Mouse (Mus musculus): Measurements from ENCODE around the gene Nrip2. TPM values are rescaled to one million over a fixed set of nuclear protein-coding genes. Genes with fewer than 3 reads are reported as not detected.

The Nrip2 gene
- total RNA-seq, 2 experiments from 2014 or later = not detected

DNA sequence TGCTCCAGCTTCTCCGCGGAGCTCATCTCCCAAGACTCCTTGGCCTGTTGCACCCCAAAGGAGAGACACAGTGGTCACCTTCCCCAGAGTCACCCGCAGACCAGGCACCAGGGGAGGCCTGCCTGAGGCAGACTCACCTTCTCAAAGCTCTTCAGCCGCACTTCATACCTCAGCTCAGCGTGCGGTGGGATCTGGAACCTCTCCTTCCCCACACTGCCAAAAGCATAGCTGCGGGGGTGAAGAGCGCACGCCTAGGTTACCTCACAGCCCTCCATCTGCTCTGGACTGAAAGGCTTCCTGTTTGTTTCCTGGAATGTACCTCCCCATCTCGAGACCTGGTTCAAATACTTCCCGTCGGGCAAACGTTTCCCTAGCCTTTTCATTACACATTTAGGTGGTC is 34.5 kb downstream of the Nrip2 start:
- ATAC-seq (replicated peaks; ENCODE audit: low FRiP score, low TSS enrichment, poor library complexity, severe bottlenecking) = no peak

DNA sequence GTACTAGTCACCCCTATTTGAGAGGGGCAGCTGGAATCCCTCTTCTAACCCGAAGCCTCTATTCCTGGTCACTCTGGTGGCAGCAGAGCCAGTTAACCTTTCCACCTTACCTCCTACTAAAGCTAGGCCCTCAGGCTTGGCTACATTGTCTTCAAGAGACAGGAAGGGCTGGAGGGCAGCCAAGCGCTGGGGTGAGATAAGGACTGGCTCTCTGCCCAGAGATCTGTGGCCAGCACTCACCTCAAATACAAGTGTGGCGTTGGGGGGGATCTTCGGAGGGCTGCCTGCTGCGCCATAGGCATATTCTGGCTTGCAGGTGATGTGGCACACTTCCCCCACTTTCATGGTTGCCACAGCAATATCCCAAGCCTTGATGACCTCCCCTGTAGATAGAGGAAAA is 36.4 kb downstream of the Nrip2 start:
- peak; percentile 48 for ATAC-seq (replicated peaks; ENCODE audit: low FRiP score, low TSS enrichment, poor library complexity, severe bottlenecking)

DNA sequence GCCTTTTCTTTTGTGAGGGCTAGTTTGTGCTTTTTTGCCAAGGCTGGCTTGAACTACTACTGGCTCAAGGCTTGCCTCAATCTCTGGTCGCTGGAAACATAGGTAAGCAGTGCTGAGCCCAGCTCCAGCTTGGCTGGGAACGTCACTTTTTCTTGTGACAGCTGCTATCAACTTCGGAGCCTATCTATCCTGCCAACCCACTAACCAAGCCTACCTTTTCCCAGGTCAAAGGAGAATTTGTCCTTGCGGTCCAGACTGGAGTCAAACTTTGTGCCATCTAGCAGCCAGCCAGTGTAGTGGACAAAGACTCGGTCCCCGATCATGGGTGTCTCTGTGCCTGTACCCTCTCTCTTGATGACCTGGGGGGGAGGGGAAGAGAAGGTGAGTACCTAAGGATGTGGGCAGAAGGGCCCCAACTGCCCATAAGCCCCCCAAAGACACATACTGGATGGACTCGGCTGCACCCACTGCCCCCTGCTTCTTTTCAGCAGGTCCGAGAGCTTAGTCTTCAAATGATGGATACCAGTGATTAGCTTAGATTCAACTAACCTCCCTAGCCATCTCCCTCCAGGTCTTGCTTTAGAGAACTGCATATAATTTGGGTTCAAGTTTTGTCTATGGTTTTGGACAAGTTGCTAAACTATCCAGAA is 37.4 kb downstream of the Nrip2 start:
- ATAC-seq (replicated peaks; ENCODE audit: low FRiP score, low TSS enrichment, poor library complexity, severe bottlenecking) = no peak

DNA sequence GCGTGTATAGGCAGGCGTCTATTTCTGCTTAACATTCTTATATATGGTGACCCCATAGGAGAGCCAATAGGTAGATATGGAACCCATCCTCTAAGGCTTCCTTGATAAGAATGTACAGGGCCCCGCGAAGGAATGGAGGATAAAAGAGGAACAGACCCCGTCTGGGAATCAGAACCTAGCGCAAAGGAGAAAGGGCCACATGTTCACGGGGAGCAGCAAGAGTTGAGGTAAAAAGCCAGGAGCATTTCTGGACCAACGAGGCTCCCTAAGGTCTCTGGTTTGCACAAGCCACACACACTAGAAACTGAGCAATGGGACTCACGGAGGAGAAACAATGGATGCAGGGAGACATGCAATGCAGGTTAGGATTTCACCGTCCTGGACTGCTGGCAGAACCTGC is 38.2 kb downstream of the Nrip2 start:
- ATAC-seq (replicated peaks; ENCODE audit: low FRiP score, low TSS enrichment, poor library complexity, severe bottlenecking) = no peak

DNA sequence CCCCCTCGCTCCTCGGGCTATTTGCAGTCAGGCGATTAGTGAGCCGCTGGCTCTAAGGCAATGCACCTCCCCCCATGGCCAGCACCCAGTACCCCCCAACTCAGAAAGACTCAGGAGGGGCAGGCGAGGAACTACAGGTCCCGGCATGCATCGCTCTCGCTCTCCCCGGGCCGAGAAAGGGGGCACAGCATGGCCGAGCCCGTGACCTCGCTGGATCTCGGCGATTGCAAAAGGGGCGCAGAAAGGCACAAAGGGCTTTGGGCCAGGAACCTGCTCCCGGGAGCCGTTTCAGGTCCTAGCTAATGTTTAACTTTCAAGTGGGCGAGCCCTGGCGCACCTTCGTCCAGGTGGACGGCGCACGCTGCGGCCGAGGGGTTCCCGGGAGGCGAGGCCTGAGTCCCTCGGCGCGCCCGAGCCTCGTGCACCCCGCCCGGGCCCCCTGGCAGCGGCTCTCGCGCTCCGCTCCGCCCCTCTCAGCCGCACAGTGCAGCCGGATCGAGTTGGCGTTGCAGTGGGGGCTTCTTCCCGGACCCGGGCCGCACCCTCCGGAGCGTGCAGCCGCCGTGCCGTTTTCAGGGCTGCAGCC is 38.7 kb downstream of the Nrip2 start:
- ATAC-seq (replicated peaks; ENCODE audit: low FRiP score, low TSS enrichment, poor library complexity, severe bottlenecking) = peak; percentile 26; the same call in 1 of the 2 replicates

DNA sequence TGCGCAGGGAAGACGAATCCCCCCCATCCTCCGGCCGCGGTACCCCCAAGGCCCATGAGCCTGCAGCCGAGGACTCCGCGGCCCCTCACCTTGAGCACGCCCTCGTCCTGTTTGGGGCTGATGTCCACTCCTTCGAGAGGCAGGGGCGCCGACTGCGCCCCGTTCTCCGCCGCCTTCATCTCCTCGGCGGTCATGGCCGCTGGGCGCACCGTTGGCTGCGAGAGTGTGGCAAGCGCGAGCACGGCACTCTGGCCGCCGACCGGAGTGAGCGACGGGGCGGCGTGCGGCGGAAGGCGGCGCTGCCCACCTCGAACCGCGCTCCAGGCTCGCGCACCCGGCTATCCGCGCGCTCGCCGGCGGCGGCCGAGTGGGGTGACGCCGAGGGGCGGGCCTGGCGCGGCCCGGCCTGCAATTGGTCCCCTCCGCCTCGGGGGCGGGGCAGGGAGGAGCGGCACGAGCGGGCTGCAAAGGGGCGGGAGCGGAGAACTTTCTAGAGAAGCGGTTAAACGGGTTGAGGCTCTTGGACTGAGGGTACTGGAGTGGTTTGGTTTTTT is 39.3 kb downstream of the Nrip2 start, which contains the start of gene Fkbp4:
Fkbp4 (minus strand) TSS at position 361 of the 554 bp plus-strand sequence.
- peak; percentile 69 for ATAC-seq (replicated peaks; ENCODE audit: low FRiP score, low TSS enrichment, poor library complexity, severe bottlenecking)

DNA sequence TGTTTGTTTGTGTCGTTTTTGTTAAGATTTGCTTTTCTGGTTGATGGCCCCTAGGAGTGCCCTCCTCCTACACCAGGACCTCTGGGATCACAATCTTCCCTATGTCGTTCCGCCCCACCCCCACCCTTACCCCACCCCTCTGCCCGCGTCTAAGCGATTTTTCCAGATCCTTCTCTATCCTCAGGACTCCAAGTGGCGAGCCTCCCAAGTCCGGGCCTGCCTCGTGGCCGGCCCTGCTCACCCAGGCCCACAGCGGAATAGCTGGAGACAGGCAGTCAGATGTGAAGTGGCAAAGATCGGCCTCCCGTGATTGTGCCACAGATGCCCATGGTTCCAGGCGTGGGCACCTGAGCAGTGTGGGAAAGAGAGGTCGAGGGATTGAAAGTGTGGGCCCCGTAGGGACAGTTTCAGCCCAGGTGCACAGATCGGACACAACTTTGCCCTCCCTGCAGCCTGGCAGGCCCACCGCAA is 39.8 kb downstream of the Nrip2 start:
- no peak for ATAC-seq (replicated peaks; ENCODE audit: low FRiP score, low TSS enrichment, poor library complexity, severe bottlenecking)

DNA sequence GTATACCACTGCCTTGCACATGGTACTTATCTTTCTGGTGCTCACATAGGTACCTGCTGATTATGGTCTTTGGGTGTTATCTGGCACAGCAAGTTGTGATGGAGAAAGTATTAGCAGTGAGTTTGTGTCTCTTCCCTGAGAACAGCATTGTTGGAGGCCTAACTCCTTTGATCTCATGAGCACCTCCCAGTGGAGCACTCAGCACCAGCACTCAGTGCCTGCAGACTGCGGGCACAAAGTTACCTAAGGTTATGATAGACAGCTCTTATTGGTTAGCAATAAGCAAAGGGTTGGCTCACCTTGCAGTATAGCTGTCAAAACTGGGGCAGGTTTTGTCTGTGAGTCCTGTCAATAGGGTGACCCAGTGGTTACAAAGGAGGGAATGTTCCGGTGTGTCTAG is 41.1 kb downstream of the Nrip2 start:
- ATAC-seq (replicated peaks; ENCODE audit: low FRiP score, low TSS enrichment, poor library complexity, severe bottlenecking) = peak; percentile 38

DNA sequence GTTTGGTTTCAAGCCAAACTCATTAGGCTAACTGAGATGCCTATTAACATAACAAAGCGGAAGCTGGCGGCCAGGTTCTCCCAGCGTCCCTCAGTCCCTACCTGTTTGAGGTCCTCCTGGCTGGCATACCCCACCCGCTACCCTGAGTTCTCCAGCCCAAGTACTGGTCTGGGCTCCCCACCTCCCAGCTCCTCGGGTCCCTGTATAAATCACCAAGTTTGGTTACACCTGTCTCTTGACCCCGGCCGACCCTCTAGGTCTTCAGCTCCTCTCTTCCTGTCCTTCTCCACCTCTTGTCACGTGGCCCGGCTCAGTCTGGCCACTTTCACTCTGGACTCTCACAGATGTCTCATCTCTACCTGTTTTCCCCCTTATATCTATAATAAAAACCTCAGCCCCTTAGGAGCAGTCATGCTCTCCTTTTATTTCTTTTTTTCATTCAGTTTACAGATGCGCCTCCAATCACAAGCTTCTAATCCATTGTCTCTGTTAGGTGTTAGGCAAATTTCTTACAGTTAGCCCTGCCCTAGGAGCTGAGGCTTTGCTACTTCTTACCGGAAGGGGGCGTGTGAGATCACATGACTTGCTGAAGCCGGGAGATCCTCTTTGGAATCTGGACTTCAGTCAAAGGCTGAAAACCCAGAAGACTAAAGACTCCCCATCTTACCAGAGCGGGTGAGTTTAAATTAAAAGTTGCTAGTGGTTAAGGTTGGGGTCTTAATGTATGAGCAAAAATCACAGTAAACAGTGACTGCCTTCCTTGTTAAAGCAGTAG is 46.9 kb downstream of the Nrip2 start:
- peak; percentile 83 for ATAC-seq (replicated peaks; ENCODE audit: low FRiP score, low TSS enrichment, poor library complexity, severe bottlenecking)

DNA sequence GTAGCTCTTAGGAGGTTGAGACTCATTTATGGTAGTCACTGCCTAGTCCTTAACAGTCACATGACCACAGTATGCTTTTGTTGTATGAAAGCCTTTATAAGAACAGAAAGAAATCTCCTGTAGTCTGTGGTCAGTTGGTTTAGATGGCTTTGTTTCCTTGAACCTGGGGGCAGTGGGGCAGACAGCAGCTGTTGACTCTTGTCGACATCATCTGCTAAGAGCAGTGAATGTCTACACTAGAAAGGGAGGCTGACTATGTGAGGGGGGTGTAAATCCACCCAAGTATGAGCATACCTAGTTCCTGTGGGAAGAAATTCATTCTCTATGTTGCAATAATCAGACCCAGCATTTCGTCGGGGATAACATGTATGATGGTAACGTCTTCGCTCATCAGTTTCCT is 48.0 kb downstream of the Nrip2 start:
- no peak for ATAC-seq (replicated peaks; ENCODE audit: low FRiP score, low TSS enrichment, poor library complexity, severe bottlenecking)

DNA sequence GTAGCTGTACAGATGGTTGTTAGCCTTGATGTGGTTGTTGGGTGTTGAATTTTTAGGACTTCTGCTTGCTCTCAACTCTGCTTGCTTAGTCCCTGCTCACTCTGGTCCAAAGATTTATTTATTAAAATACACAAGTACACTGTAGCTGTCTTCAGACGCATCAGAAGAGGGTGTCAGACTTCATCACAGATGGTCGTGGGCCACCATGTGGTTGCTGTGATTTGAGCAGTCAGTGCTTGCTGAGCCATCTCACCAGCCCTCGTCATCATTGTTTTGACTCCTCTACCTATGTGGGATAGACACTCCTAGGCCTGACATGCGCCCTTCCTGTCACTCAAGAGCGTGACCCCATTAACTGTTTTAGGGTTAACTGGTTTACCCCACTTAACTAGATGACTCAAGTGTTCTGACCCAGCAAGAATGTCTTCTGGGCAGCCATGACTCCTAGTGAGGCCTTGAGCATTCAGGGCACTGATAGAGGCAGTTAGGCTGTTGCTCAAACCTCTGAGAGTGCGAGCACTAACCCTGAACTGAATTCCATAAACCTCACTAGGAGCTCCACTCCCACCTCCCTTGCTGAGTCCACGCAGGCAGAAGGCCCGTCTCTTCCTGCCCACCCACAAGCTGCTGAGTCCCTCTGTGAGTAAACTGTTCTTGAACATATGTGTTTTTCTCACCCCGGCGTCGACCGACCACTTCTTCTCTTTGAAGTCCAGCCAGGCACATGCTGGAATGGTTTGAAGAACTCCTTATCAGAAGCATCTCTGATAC is 56.9 kb downstream of the Nrip2 start:
- ATAC-seq (replicated peaks; ENCODE audit: low FRiP score, low TSS enrichment, poor library complexity, severe bottlenecking) = no peak

DNA sequence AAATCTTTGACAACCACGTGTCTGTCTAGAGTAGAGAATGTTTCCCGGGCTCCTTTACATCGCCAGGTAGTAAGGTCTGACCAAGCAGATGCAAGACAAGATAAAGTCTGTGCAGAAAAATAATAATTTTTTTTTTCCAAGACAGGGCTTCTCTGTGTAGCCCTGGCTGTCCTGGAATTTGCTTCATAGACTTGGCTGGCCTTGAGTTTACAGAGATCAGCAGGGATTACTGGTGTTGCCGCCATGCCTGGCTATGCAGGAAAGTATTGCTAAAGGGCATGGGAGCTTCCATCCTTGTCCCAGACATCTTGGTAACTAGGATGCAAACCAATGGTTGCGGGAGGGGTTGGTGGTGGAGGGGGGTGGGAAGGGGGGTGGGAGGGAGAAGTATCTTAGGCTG is 58.1 kb downstream of the Nrip2 start:
- no peak for ATAC-seq (replicated peaks; ENCODE audit: low FRiP score, low TSS enrichment, poor library complexity, severe bottlenecking)

DNA sequence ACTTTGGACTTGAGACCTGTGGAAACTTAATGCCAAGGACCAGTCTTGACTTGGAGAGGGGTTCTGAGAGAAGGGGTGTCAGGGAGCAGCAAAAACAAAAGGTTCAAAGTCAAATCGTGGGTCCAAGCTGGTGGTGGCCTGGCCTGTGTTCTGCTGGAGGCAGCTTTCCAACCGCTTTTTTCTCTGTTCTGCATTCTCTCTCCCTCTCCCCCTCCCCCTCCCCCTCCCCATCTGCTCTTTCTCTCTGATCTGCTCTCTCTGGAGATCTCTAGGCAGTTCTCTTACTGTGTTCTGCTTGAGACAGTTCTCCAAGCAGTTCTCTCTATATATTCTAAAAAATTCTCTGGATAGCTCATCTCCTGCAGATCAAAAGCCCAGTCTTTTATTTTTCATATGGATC is 61.2 kb downstream of the Nrip2 start:
- no peak for ATAC-seq (replicated peaks; ENCODE audit: low FRiP score, low TSS enrichment, poor library complexity, severe bottlenecking)

DNA sequence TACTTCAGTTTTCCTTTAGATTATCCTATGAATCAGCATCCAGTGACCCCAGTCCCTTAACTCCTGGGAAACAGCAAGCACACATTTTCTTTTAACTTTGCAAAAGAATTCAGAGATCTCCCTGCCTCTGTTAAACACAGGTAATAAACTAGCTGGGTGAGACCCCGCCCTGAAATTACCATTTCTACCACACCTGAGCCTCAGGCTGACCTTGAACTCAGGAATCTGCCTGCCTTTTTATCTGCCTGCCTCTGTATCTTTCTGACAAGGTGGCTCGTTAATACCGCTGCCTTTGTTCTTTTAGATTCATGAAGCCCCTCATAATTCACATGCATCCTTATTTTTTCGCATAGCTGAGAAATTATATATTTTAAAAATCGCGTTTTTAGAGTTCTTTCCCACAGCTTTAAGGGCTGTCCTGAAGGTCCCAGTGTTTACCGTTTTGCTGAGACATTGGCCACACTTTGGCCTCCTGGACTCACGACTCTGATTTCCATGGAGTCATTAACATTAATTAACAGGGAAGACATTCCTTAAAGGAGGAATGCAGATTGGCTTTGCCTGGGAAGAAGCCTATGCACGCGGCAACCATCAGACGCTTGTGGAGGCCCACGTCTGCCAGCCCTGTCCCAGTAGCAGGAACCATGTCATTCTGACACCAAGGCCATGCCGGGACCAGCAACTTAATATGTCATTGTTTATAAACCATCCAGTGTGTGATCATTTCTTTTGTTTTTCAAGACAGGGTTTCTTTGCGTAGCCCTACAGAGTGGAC is 61.8 kb downstream of the Nrip2 start:
- ATAC-seq (replicated peaks; ENCODE audit: low FRiP score, low TSS enrichment, poor library complexity, severe bottlenecking) = no peak

DNA sequence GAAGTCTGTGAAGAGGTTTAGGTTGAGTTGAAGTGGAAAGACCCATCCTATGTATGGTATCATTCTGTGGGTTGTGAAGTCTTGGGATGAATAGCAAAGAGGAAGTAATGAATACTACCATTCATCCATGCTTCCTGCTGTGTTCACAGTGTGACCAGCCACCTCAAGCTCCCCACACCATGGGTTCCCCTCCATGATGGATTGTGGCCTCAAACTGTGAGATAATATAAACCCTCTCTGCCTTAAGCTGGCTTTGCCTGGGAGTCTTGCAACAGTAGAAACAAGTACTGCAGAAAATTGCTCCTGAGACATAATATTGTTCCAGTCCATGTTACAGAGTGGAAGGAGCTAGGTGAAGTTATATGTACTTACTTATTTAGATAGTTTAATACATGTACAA is 62.5 kb downstream of the Nrip2 start:
- no peak for ATAC-seq (replicated peaks; ENCODE audit: low FRiP score, low TSS enrichment, poor library complexity, severe bottlenecking)

DNA sequence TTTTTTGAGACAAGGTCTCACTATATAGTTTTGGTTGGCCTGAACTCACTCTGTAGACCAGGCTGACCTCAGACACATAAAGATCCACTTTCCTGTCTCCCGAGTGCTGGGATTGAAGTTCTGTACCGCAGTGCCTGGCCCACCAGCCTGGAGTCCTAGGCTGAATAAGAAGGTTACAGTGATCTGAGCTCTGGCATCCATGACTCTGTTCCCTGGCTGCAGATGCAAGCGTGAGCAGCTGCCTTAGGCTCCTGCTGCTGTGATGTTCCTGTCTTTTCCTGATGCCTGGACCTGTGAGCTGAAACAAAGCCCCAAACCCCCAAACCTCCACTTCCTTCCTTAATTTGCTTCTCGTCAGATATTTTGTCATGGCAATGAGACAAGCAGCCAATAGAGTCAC is 65.9 kb downstream of the Nrip2 start:
- ATAC-seq (replicated peaks; ENCODE audit: low FRiP score, low TSS enrichment, poor library complexity, severe bottlenecking) = no peak

Measured in megakaryocyte-erythroid progenitor cell, adult 5-6 weeks (primary cell).